ENCODE assay signal across 17 mouse cellular contexts in the genomic region with DNA sequence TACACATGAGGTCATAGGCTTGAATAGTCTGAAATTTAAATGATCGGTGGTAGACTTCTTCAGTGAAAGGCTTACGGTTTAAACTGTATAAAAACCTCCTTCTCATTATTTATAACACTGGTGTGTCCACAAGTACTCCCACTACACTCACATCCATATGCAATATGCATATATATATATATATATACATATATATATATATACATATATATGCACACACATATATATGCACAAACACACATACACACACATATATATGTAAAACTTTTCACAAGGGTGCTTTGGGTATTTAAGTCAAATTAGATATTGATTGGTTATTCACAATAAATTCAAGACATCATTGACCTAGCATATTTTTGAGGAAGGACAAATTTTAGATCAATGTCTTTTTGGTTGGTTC. TPM values are rescaled to one million over a fixed set of nuclear protein-coding genes. Genes with fewer than 3 reads are reported as not detected.
"Had no signal": no experiment of that assay in that cellular context is flagged by ENCODE, and none has a peak within 500 bp of the region (broad histone marks: within the 10 kb centered on the region; RNA-seq: fewer than 3 reads in every experiment).

No protein-coding gene starts in this region.

RNA-seq across cellular contexts. Expression of a gene that starts 3.9 kb away (rescaled TPM):
- polyA plus RNA-seq: cerebellum, adult 2 months; cortical plate, adult 2 months; embryonic facial prominence, embryonic 12.5 days; embryonic facial prominence, embryonic 13.5 days; embryonic facial prominence, embryonic 14.5 days; embryonic facial prominence, embryonic 15.5 days; erythroblast, embryonic 14.5 days; forebrain, embryonic 10.5 days; forebrain, embryonic 12.5 days; forebrain, embryonic 13.5 days; forebrain, embryonic 14.5 days; forebrain, embryonic 15.5 days; forebrain, embryonic 16.5 days; forebrain, postnatal 0 days; gonadal fat pad, adult 2 months; heart, adult 2 months had no signal

RNA-seq across cellular contexts. Expression of a gene that starts 51.7 kb away (rescaled TPM):
- polyA plus RNA-seq: embryonic facial prominence, embryonic 11.5 days; embryonic facial prominence, embryonic 13.5 days; embryonic facial prominence, embryonic 14.5 days; embryonic facial prominence, embryonic 15.5 days; erythroblast, embryonic 14.5 days; forebrain, embryonic 10.5 days; forebrain, embryonic 13.5 days; forebrain, embryonic 14.5 days; forebrain, embryonic 15.5 days; forebrain, embryonic 16.5 days; forebrain, postnatal 0 days; gonadal fat pad, adult 2 months; heart, adult 2 months had no signal
